Mouse (Mus musculus) embryonic facial prominence, embryonic 10.5 days (tissue): Measurements from ENCODE around the gene Tufm. TPM values are rescaled to one million over a fixed set of nuclear protein-coding genes. Genes with fewer than 3 reads are reported as not detected.

Experiments used
- DNase-seq: peaks from one replicate; pipeline ENCODE4 v3.0.0-alpha.2; 2017; ENCODE audit warnings: low spot score
- H3K27ac ChIP-seq: fragments of 300-500 bp; sonication (generic); replicated peaks from 2 replicates; pipeline ENCODE4 v1.5.1; 2016; ENCODE audit warnings: mild to moderate bottlenecking
- H3K27me3 ChIP-seq: fragments of 300-500 bp; sonication (generic); replicated peaks from 2 replicates; pipeline ENCODE4 v1.6.1; 2016; ENCODE audit warnings: low read depth, mild to moderate bottlenecking; ENCODE audit not compliant: poor library complexity, severe bottlenecking
- H3K36me3 ChIP-seq: fragments of 300-500 bp; sonication (generic); replicated peaks from 2 replicates; pipeline ENCODE4 v1.6.1; 2016; ENCODE audit warnings: mild to moderate bottlenecking, moderate library complexity
- H3K4me1 ChIP-seq: fragments of 300-500 bp; sonication (generic); 2 replicates; pipeline ENCODE4 v1.6.1; 2016
- H3K4me3 ChIP-seq: fragments of 300-500 bp; sonication (generic); 2 replicates; pipeline ENCODE4 v1.5.1; 2016; ENCODE audit warnings: mild to moderate bottlenecking, moderate library complexity
- H3K9me3 ChIP-seq: fragments of 300-500 bp; sonication (generic); 2 replicates; pipeline ENCODE4 v1.6.1; 2016; ENCODE audit warnings: mild to moderate bottlenecking
- WGBS: fragments of 180-500 bp; shearing (Covaris S2); methylation state at CpG from one replicate; pipeline ENCODE4 v1.1.7; 2016; 5-methylcytosine and 5-hydroxymethylcytosine counted together
- polyA plus RNA-seq: library from polyadenylated mRNA; unstranded; fragments of >200 nt; fragmentation: Nextera tagmentation; extraction: Ambion mirVana; gene quantifications from 2 replicates; pipeline ENCODE4 v1.2.1, GENCODE M21; 2016

Gene Tufm
- polyA plus RNA-seq, 1 experiment from 2014 or later = 169 TPM

DNA sequence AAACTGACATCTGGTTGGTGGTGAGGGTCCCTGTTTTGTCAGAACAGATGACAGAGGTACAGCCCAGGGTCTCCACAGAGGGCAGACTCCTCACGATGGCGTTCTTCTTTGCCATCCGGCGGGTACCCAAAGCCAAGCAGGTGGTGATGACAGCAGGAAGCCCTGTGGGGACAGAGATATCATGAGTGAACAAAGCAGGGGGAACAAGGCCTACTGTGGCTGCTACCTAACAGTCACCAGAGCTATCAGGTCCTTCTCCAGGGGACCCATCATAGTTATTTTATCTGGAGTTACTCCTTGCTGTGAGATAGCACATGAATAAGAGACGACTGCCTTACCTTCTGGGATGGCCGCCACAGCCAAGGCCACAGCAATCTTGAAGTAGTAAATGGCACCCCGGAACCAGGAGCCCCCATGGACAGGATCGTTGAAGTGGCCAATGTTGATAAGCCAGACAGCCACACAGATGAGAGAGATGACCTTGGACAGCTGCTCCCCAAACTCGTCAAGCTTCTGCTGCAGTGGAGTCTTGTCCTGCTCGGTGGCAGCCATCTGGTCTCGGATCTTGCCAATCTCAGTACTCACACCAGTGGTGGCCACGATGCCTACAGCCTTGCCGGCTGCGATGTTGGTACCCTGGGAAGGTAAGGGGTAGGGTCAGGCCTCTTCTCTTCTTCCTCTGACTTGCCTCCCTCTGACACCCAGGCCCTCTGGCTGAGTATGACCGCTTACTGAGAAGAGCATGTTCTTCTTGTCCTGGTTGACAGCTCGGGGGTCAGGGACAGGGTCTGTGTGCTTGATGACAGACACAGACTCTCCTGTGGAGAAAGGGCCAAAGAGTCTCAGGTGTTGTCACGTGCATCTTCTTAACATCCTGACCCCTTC, 30.5 kb upstream of the Tufm start:
- Histone ChIP-seq H3K4me1 (peaks cover 22% of the 10 kb centered on the region), H3K9me3 (no peaks in the 10 kb centered on the region), H3K27me3 (0 out of 2 replicates have a peak, but pooled peaks cover 2% of the 10 kb centered on the region), H3K4me3 (no peak overlapping the region), H3K36me3 (no peaks in the 10 kb centered on the region), H3K27ac (no peak overlapping the region)
- WGBS = 86% methylated on average over 17 of the region's 17 CpGs
- no peak for DNase-seq

DNA sequence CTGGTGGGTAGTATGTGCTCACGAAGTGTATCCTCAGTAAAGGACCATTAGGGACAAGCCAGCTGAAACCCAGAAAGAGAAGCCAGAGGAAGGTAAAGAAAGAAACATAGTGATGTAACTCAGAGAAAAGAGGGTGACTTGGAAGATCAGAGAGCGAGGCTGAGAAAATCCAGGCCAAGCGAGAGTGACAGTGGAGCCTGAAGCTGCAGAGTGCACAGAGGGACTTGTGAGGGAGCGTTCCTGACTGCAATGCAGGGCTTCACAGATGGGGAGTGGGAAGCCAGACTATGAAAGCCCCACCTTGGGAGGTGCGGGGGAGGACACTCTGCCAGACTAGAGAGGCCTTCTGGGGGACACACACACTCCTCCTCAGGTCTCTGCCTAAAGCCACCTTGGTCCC, 28.9 kb upstream of the Tufm start:
- WGBS = 79% methylated on average over 5 of the region's 5 CpGs
- H3K4me3 ChIP-seq = no peak overlapping the region
- no peak for DNase-seq
- 0 out of 2 replicates have a peak, but pooled peaks cover 11% of the 10 kb centered on the region for H3K27me3 ChIP-seq
- no peaks in the 10 kb centered on the region for H3K36me3 ChIP-seq
- H3K4me1 ChIP-seq = peaks cover 37% of the 10 kb centered on the region
- no peak overlapping the region for H3K27ac ChIP-seq
- H3K9me3 ChIP-seq = no peaks in the 10 kb centered on the region

DNA sequence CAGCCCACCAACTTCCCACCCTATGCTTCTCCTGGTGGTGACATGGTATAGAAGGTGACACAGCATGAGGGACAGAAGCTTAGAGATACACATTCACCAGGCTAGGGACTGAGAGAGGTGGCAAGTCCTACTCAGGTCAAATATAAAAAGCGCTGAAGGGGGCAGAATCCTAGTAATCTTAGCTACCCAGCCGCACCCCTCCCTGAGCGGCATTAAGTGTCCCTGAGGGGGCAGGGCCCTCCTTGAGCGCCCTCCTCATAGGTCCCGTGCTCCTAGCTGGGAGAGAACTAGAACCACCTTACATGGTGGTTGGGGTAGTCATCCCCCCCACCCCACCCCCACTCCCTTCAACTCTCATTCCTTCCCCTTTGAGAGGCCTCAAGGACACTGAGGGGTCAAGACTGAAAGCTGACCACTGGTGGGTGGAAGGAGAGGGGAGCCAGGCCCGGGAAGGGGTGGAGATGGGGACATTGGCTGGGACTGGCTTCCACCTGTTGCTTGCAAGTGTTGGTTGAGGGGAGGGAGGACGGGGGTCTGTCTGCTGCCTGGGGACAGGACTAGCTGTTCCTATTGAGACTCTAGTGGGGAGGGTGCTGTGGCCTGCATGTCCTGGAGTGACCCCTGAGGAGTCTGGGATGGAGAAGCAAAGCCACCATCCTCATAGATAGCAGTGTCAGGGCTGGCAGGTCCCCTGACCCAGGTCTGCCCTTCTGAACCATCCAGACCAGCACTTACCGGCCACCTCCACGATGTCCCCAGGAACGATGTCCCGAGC, 28.1 kb upstream of the Tufm start:
- no peaks in the 10 kb centered on the region for H3K36me3 ChIP-seq
- H3K27me3 ChIP-seq = 0 out of 2 replicates have a peak, but pooled peaks cover 11% of the 10 kb centered on the region
- no peaks in the 10 kb centered on the region for H3K9me3 ChIP-seq
- no peak overlapping the region for H3K4me3 ChIP-seq
- 82% methylated on average over 11 of the region's 11 CpGs for WGBS
- no peak for DNase-seq
- H3K4me1 ChIP-seq = peaks cover 45% of the 10 kb centered on the region
- no peak overlapping the region for H3K27ac ChIP-seq

DNA sequence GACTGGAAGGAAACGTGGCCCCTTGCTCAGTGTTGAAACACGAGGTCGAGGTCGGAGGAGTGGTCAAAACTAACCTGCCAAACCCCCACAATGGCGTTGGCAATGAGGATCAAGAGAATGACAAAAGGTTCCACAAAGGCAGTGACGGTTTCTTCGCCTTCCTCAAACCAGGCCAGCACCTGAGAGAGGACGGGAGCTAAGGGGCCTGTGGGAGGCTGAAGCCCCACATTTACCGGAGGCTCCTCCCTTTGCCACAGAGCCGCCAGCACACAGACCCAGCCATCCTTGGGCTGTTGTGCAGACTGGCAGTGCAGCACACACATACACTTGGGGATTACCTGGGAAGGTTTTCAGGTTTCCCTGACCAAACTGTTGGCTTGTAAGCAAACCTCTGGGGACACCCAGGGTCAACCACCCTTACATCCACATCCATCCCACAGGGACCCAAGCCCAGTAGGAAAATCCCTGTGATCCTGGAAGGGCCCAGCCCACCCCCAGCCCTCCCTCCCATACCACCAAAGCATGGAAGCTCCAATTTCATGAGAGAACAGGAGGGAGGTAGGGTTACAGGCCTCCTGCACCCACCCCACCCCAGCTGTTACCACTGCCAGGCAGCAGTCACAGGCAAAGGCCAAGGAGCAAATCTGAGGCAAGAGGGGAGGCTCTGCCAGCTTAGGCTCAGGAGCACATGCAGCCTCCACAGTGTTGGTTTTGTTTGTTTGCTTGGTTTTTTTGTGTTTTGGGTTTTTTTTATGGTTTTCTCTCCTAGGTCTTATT, 26.4 kb upstream of the Tufm start:
- no peaks in the 10 kb centered on the region for H3K9me3 ChIP-seq

DNA sequence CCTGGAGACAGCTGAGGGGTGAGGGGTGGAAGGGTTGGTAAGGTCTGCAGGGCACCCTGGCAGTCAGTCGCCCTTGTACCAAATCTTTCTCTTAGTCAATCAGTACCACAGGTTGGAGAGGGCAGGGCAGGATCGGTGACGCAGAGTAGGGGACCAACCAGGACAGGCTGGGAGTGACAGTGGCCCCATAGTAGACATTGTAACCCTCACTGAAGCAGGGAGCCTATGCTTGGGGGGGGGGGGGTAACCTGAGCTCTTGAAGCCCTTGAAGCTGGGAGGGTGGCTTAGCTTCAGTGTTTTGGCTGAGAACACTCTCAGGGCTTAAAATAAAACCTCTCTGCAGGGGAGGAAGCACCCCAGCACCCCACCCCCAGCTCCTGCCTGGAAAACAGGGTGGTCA, 25.5 kb upstream of the Tufm start:
- Histone ChIP-seq H3K27ac (peak overlapping the region; percentile 37; the same call in 1 of the 2 replicates), H3K27me3 (0 out of 2 replicates have a peak, but pooled peaks cover 11% of the 10 kb centered on the region), H3K4me3 (no peak overlapping the region), H3K36me3 (peaks cover 11% of the 10 kb centered on the region), H3K4me1 (peaks cover 60% of the 10 kb centered on the region), H3K9me3 (no peaks in the 10 kb centered on the region)
- 63% methylated on average over 3 of the region's 3 CpGs for WGBS
- DNase-seq = no peak

More for the DNA sequence above, 26.4 kb upstream of the Tufm start:
- 46% methylated on average over 10 of the region's 10 CpGs for WGBS
- Histone ChIP-seq H3K4me3 (0 out of 2 replicates have a peak overlapping the region, but pooled peaks have one; percentile 14), H3K36me3 (peaks cover 3% of the 10 kb centered on the region), H3K4me1 (peaks cover 60% of the 10 kb centered on the region), H3K27me3 (0 out of 2 replicates have a peak, but pooled peaks cover 11% of the 10 kb centered on the region), H3K27ac (peak overlapping the region; percentile 40)
- DNase-seq = peak; percentile 25

DNA sequence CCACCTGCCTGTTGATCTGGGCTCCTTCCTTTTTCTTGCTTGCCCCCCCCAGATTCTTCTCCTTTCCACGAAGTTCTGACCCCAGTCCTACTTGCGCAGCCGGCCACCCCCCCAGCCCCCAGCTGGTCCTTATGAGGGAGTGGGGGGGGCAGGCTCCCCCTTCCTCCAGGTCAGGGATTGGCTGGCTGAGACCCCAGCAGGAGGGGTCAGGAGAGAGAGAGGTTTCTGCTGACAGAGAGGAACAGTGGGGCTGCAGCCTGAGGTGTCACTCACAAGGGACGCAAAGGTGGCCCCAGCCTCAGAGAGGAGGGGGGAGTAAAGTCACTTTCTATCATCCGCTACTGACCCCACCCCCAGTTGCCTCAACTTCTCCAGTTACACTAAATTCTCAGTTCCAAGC, 24.2 kb upstream of the Tufm start, which contains the start of gene Atp2a1:
Atp2a1 (minus strand) TSS at position 105 of the 400 bp plus-strand sequence.
- peaks cover 25% of the 10 kb centered on the region for H3K36me3 ChIP-seq
- DNase-seq = no peak
- H3K4me1 ChIP-seq = peaks cover 60% of the 10 kb centered on the region
- peak within 1 kb of the TSS; percentile 12; the same call in 1 of the 2 replicates for H3K4me3 ChIP-seq
- H3K27ac ChIP-seq = peak within 1 kb of the TSS; percentile 63
- no peaks in the 10 kb centered on the region for H3K9me3 ChIP-seq
- 45% methylated on average over 5 of the region's 5 CpGs for WGBS
- 0 out of 2 replicates have a peak, but pooled peaks cover 11% of the 10 kb centered on the region for H3K27me3 ChIP-seq

DNA sequence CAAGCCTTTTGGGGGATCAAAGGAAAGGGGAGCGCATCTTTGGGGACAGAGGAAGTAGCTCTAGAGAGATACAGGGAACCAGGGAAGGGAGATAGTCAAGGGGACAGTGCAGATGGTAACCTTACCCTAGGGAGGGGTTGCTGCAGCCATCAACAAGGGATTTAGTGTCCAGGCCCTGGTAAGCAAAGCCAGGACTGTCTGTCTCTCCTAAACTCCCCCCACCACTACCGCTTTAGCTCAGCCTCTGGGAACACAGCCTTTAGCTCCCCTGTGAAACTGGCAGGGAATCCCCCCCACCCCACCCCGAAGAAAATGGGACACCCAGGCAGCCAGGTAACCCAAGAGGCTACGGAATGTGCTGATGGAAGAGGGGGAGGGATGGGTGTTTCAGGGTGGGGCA, 23.6 kb upstream of the Tufm start:
- peaks cover 31% of the 10 kb centered on the region for H3K36me3 ChIP-seq
- 47% methylated on average over 4 of the region's 4 CpGs for WGBS
- H3K9me3 ChIP-seq = no peaks in the 10 kb centered on the region
- 0 out of 2 replicates have a peak, but pooled peaks cover 11% of the 10 kb centered on the region for H3K27me3 ChIP-seq
- no peak for DNase-seq
- H3K4me3 ChIP-seq = no peak overlapping the region
- peak overlapping the region; percentile 8; the same call in 1 of the 2 replicates for H3K27ac ChIP-seq
- H3K4me1 ChIP-seq = peaks cover 59% of the 10 kb centered on the region

DNA sequence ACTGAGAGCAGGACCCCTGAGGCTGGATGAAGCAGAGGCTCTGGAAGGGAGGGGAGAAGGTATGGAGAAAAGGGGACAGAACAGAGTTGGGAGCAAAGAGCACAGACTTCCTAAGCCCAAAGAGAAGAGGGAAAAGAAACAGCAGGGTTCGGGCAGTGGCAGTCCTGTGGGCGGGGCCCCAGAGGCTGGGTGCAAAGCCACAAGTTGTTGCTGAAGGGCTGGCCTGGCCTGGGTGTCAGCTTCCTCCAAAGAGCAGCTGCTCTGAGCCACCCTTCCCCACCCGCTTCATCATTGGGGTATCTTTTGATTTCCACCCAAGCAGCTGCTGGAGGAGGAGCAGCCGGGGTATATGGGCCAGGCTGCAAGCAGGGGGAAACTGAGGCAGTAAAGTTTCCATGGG, 23.0 kb upstream of the Tufm start:
- H3K4me3 ChIP-seq = no peak overlapping the region
- DNase-seq = no peak
- H3K27ac ChIP-seq = 0 out of 2 replicates have a peak overlapping the region, but pooled peaks have one; percentile 8
- 55% methylated on average over 4 of the region's 4 CpGs for WGBS
- H3K4me1 ChIP-seq = peaks cover 53% of the 10 kb centered on the region
- peaks cover 36% of the 10 kb centered on the region for H3K36me3 ChIP-seq
- no peaks in the 10 kb centered on the region for H3K9me3 ChIP-seq
- H3K27me3 ChIP-seq = 0 out of 2 replicates have a peak, but pooled peaks cover 11% of the 10 kb centered on the region

DNA sequence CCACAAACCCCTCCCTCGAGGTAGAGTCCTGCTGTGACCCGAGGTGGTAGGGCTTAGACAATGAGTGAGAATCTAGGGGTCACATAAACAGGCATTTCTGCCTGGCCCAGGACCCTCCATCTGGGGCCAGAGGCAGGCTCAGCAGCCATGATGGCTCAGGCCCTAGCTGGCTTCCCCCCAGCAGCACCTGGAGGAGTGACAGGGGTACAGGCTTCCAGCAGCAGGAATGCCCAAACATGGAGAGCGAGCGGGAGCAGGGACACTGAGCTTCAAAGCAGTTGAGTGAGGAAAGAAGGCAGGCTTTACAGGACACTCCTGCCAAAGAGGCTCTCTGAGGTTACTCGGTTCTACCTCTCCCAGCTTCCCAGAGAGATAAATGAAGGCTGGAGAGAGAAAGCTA, 22.3 kb upstream of the Tufm start:
- Histone ChIP-seq H3K9me3 (no peaks in the 10 kb centered on the region), H3K36me3 (peaks cover 43% of the 10 kb centered on the region), H3K4me1 (peaks cover 52% of the 10 kb centered on the region), H3K27me3 (0 out of 2 replicates have a peak, but pooled peaks cover 11% of the 10 kb centered on the region), H3K4me3 (no peak overlapping the region), H3K27ac (peak overlapping the region; percentile 5)
- 40% methylated on average over 5 of the region's 5 CpGs for WGBS
- no peak for DNase-seq

DNA sequence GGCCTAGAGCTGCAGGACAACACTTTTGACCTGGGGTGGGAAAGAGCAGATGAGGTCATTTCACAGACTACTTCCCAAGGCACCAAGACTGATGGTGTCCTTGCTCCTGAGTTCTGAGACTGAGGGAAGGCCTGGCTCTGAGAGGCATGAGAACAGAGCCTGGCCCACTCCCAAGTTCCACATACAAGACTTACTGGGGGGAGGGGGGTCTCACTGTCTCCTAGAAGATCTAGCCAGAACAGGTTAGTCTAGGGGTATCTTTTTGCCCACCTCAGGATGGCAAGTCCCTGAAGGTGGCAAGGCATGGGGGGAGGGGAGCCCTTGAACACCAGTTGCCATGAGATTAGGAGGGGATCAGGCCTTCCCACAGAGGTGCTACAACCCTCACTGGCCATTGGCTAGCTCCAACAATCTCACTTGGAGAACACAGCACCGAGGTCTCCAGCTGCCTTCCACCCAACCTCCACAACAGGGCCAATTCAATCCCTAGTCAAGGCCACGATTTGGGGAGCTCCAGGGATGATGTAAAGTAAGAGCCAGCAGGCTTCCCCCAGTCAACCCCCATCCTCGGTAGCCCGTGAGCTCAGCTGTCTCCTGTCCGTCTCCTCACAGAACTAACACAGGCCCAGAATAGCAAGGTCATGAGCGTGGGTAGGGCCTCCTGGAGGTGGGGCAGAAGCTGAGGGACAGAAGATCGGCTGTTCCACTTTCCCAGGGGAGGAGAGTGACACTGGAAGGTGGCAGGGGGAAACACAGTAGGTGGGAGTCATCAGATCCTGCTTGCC, 21.7 kb upstream of the Tufm start:
- H3K36me3 ChIP-seq = peaks cover 49% of the 10 kb centered on the region
- no peak overlapping the region for H3K4me3 ChIP-seq
- no peaks in the 10 kb centered on the region for H3K9me3 ChIP-seq
- 56% methylated on average over 7 of the region's 7 CpGs for WGBS
- DNase-seq = no peak
- 0 out of 2 replicates have a peak, but pooled peaks cover 11% of the 10 kb centered on the region for H3K27me3 ChIP-seq
- peaks cover 50% of the 10 kb centered on the region for H3K4me1 ChIP-seq
- peak overlapping the region; percentile 27; the same call in 1 of the 2 replicates for H3K27ac ChIP-seq

DNA sequence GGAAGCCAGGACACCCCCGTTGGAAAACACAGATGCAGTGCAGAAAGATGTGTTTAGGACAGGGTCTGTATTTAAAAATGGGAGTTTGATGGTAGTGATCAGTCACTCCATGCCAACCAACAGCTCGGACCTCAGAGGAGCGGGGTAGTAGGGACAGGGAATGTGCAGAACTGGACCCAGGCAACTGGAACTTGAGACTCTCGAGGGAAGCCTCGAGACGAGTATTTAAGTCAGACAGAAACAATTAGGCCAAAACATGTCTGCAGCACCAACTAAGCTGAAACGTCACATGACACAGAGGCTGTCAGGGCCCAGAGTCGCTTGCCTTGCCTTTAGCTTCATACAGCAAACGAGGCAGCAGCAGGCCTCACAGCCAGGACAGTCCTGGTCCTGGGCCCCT, 21.0 kb upstream of the Tufm start:
- Histone ChIP-seq H3K27ac (no peak overlapping the region), H3K27me3 (0 out of 2 replicates have a peak, but pooled peaks cover 11% of the 10 kb centered on the region), H3K36me3 (peaks cover 56% of the 10 kb centered on the region), H3K4me3 (no peak overlapping the region), H3K4me1 (peaks cover 43% of the 10 kb centered on the region), H3K9me3 (no peaks in the 10 kb centered on the region)
- WGBS = 74% methylated on average over 9 of the region's 9 CpGs
- no peak for DNase-seq
